Mouse (Mus musculus) embryonic fibroblast, embryonic 13.5 days (primary cell): ENCODE measurements at regions not wholly inside any gene's neighbourhood (a gene's known extent, or its start where the extent isn't known, plus 50 kb on each side); places are given as distances from the start of the nearest gene placed in this dataset.

ENCODE experiments used
- CTCF ChIP-seq: IDR thresholded peaks from 2 replicates; pipeline ENCODE4 v1.5.1; 2011; ENCODE audit warnings: mild to moderate bottlenecking, control low read depth, low read length, moderate library complexity, borderline replicate concordance; ENCODE audit not compliant: insufficient read depth
- POLR2A ChIP-seq: IDR thresholded peaks from 2 replicates; pipeline ENCODE4 v1.6.1; 2011; ENCODE audit warnings: low read depth, mild to moderate bottlenecking, control low read depth, low read length, moderate library complexity

GRCm38 (mm10) chr11:7780476-7781112 lies 566.9 kb upstream of the Igfbp3 start:
- TF ChIP-seq CTCF (no peak), POLR2A (no peak)
